Mouse (Mus musculus) brain, embryonic 14.5 days (tissue): ENCODE measurements at regions not wholly inside any gene's neighbourhood (a gene's known extent, or its start where the extent isn't known, plus 50 kb on each side); places are given as distances from the start of the nearest gene placed in this dataset.

Experiments
- DNase-seq: peaks from one replicate; pipeline ENCODE4 v3.0.0-alpha.2; 2011; ENCODE audit warnings: low read depth
- CTCF ChIP-seq: fragments of 200-500 bp; IDR thresholded peaks from 2 replicates; pipeline ENCODE4 v1.5.1; 2012; ENCODE audit warnings: inconsistent platforms, mild to moderate bottlenecking, moderate library complexity, borderline replicate concordance; ENCODE audit not compliant: insufficient read depth, insufficient read length; ENCODE audit errors: extremely low read depth
- POLR2A ChIP-seq: fragments of 200-500 bp; IDR thresholded peaks from 2 replicates; pipeline ENCODE4 v1.6.1; 2012; ENCODE audit warnings: mild to moderate bottlenecking, inconsistent platforms, borderline replicate concordance; ENCODE audit not compliant: poor library complexity, insufficient read depth, insufficient read length, severe bottlenecking; ENCODE audit errors: extremely low read depth

- peak; percentile 76 for DNase-seq
- TF ChIP-seq CTCF (peak; percentile 90), POLR2A (no peak)
Observed at GRCm38 (mm10) chr4:84064614-84065456, 539.5 kb downstream of the Ccdc171 start.

- DNase-seq = no peak
- no peak for TF ChIP-seq CTCF
- no peak for TF ChIP-seq POLR2A
Observed at GRCm38 (mm10) chr4:84065457-84066124, 540.2 kb downstream of the Ccdc171 start.

- no peak for DNase-seq
- TF ChIP-seq CTCF (no peak), POLR2A (no peak)
Observed at GRCm38 (mm10) chr4:84067931-84068575, 542.7 kb downstream of the Ccdc171 start.

GRCm38 (mm10) chr4:84068947-84069663 lies 543.8 kb downstream of the Ccdc171 start:
- peak; percentile 38 for DNase-seq
- TF ChIP-seq POLR2A = no peak

GRCm38 (mm10) chr4:84069681-84070080 lies 544.3 kb downstream of the Ccdc171 start:
- DNase-seq = no peak
- TF ChIP-seq CTCF (no peak), POLR2A (no peak)

- TF ChIP-seq POLR2A (no peak), CTCF (no peak)
- DNase-seq = no peak
Observed at GRCm38 (mm10) chr4:84070089-84070488, 544.7 kb downstream of the Ccdc171 start.

GRCm38 (mm10) chr4:84072096-84072495 lies 546.8 kb downstream of the Ccdc171 start:
- TF ChIP-seq POLR2A = no peak
- TF ChIP-seq CTCF = no peak
- no peak for DNase-seq

GRCm38 (mm10) chr4:84076526-84076925 lies 551.2 kb downstream of the Ccdc171 start:
- no peak for DNase-seq
- TF ChIP-seq CTCF (no peak), POLR2A (no peak)

GRCm38 (mm10) chr4:84079516-84079915 lies 554.2 kb downstream of the Ccdc171 start:
- TF ChIP-seq POLR2A (no peak), CTCF (no peak)
- no peak for DNase-seq

- TF ChIP-seq CTCF (no peak), POLR2A (no peak)
- DNase-seq = no peak
Observed at GRCm38 (mm10) chr4:84081518-84081917, 556.2 kb downstream of the Ccdc171 start.

- TF ChIP-seq CTCF = no peak
- no peak for TF ChIP-seq POLR2A
Observed at GRCm38 (mm10) chr4:84088166-84088565, 562.8 kb downstream of the Ccdc171 start.

More at GRCm38 (mm10) chr4:84088166-84088565, 562.8 kb downstream of the Ccdc171 start:
- DNase-seq = no peak
